Mouse (Mus musculus) gastrocnemius, adult 8-10 months (tissue): Measurements from ENCODE around the gene Alkbh1. TPM values are rescaled to one million over a fixed set of nuclear protein-coding genes. Genes with fewer than 3 reads are reported as not detected.
A peak's percentile ranks its signal among the peaks of the same experiment; 100 is the strongest.
"Not testable (repeated sequence)": the region's sequence is repeated elsewhere in the genome, so short reads cannot be mapped to it uniquely, and the experiment has no call there.

Source experiments
- DNase-seq, 2 experiments: peaks; one replicate each; pipeline ENCODE4 v3.0.0; 2022; ENCODE audit warnings: low spot score in 2 of 2
- total RNA-seq, 4 experiments: library from RNA; stranded (reverse); gene quantifications; 2 replicates each; pipeline ENCODE4 v1.2.4; 2022

The Alkbh1 gene
- total RNA-seq: 1 to 10 TPM; 4.2 to 6.2 (median 5.3) TPM

DNA sequence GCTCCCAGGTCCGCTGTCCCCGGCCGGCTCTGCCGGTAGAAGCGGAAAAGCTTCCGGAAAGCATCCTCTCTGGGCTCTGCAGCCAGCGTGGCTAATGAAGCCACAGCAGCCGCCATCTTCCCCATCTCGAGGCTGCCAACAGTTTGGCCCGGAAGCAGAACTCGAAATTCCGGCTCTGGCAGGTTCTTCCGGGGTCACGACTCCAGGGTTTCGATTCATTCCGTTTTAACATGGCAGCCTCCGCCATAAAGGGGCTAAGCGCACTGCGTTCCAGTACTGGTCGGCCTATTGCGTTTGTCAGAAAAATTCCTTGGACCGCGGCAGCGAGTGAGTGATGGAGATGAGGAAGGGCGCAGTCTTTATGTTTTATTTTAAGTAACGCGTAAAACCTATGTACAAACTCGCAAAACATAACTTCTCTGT lies at the start of gene Alkbh1, which contains the start of gene Slirp:
Alkbh1 (minus strand) TSS at position 318 of the 423 bp plus-strand sequence.
Slirp (plus strand) TSS at position 197 of the 423 bp plus-strand sequence.
- peak; percentile 80 to 81 for DNase-seq

DNA sequence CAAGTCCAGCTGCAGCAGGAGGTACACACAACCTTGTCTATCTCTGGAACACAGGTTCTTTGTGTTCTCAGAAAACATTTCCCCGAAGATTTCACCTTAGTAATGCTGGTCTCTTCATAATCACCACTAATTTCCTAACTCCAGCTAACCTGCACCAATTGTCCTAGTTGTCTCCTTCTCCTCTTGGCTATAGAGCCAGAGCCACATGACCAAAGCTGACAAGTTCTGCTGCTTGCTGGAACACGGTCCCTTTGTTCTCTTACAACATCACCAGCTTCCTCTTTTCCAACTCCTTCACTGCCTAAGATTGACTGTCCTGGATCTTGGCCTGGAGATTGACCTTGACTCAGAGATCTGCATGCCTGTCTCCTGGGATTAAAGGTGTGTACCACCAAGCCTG lies 44.9 kb upstream of the Alkbh1 start:
- not testable (repeated sequence) for DNase-seq

DNA sequence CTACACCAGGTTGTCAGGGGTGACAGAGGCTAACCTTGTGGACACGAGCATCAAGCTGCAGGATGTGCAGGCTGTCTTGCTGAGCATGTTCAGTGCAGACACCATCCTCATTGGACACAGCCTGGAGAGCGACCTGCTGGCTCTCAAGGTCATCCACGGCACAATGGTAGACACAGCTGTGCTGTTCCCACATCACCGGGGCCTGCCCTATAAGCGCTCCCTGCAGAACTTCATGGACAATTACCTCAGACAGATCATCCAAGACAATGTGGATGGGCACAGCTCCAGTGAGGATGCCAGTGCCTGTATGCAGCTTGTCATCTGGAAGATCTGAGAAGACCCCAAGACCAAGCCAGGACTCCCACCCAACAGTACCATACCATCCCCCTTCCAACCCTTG lies 38.7 kb upstream of the Alkbh1 start:
- DNase-seq: not testable (repeated sequence)

DNA sequence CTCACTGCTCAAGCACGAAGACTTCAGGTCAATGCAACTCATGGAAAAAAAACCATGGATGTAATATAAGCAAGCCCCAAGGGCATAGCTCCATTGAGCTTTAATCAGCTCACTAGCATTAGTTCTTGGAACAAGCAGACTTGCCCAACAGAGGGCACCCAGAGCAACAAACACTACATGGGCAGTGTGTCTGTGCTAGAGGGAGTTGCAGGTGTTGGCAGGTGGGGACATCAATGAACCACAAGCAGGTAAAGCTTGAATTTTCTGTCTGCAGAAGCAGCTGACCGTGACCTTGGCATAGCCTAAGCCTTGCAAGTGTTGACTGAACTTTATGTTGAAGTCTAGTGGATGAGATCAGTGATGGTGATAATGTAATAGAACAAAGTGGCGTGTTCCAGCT lies 30.9 kb upstream of the Alkbh1 start:
- no peak for DNase-seq

DNA sequence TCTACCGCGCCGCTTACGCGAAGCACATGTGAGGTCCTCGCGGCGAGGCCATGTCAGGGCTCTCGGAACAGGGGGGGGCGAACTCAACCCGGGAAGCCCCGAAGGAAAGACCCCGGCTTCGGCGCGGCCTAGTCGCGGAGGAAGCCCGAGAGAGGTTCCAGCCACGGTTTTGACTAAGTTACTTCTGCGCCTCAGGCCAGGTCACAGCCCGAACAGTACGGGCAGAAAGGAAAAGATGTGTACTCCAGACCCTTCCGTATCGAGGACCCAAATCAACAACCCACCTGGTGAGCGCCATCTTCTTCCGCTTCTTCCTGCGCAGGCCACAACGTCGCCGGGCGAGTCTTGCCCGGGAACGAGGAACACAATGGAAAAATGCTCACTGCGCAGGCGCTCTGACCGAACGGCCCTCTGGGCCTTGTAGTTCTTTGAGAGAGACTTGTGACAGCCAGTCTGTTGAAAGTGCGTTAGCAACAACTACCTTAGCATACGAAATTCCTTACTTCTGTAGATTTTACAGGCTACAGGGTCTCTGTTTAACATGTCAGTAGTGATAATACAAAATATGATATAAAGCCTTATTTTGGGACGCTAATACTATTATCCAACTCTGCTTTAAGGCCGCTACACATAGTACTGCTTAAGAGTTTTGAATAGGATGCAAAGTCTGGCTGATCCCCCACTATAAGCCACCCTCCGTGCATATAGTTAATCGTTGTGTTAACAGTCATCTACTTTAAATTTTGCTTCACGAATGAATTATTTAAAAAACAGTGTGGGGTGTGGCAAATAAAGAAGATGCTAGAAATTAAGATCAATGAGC lies 28.4 kb upstream of the Alkbh1 start, which contains the start of gene Snw1:
Snw1 (minus strand) TSS at position 311 of the 823 bp plus-strand sequence.
- peak; percentile 83 to 92 for DNase-seq

DNA sequence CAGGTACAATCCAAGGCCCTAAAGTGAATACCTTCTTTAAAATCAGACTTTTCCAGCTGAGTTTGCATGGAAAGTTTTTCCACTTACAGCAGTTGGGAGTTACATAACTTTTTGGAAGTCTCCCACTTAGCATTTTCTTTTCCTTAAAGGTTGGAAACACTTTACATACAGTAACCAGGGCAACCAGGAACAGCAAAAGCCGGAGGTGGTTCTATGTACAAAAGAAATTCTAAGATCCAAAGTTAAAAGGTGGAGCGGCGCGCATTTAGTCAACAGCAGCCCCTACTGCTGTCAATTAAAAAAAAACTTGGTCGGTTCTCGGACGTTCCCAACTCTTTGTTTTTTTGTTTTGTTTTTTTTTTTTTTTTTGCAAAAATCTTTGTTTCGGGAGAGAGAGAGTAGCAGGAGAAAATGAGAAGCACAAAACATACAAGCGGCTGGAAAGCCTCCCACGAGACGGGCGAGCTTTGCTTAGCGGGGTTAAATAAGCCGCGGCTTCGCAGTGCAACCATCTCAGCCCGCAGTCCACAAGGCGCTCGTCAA lies 27.7 kb upstream of the Alkbh1 start:
- DNase-seq: no peak

DNA sequence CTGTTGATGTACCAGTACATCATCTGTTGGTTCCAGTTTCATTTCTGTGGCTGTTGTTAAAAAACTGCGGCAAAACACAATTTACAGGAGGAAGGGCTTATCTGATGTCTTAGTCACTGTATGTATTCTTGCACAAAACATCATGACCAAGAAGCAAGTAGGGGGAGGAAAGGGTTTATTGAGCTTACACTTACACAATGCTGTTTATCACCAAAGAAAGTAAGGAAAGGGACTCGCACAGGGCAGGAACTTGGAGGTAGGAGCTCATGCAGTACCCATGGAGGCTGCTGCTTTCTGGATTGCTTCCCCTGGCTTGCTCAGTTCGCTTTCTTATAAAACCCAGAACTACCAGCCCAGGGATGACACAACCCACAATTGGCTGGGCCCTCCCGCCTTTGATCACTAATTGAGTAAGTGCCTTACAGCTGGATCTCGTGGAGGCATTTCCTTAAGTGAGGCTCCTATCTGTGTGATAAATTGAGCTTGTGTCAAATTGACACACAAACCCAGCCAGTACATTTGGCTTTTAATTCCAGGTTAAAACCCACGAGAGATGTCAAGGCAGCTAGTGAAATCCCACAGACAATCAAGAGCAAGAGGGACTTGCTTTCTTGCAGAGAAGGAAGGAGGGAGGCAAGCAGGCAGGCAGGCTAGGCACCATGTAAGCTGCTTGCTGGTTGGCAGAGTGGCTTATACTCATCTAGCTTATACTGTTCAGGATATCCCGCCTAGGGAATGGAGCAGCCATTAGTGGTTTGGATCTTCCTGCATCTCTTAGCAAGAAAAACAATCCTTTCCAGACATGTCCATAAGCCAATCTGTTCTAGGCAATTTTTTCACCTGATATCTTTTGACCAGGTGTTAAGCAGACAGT lies 26.7 kb upstream of the Alkbh1 start:
- DNase-seq: no peak

DNA sequence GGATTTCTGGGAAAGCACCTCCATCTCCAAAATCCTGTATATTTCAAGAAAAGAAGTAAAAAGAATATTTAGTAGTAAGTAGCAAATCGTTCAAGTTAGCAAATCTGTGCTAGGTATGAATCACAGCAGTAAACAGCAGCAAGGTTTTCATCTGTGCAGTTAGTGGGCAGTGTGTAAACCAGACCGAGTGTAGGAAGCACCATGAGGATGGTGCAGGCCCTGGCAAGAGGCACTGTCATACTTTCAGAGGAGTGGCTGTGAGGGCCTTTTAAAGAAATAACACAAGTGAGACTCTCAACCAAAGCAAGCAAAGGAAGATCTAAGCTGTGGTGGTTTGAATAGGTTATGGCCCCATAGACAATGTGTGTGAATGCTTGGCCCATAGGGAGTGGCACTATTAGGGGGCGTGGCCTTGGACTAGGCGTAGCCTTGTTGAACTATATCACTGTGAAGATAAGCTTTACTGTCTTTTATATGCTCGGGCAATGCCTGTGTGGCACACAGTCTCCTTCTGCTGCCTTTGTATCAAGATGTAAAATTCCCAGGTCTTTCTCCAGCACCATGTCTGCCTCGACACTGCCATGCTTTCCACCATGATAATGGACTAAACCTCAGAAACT lies 21.0 kb upstream of the Alkbh1 start:
- no peak for DNase-seq

DNA sequence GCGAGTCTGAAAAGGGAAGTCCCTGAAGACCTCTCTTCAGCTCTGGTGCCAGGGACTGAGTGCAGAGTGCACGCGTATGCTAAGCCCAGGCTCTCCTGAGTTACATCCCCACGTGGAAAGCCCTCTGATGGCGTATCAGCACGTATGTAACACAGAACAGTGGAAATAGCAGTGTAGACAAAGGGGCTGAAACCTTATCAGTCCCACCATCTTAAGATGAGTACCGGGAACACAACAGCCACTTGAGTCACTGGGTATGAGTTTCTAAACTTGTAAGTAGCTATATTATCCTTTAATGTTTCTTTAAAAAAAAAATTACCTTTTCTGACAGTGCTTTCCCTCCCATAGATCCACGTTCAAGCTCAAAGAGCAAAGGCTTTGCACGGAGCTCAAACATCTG lies 5.6 kb upstream of the Alkbh1 start:
- DNase-seq: no peak

DNA sequence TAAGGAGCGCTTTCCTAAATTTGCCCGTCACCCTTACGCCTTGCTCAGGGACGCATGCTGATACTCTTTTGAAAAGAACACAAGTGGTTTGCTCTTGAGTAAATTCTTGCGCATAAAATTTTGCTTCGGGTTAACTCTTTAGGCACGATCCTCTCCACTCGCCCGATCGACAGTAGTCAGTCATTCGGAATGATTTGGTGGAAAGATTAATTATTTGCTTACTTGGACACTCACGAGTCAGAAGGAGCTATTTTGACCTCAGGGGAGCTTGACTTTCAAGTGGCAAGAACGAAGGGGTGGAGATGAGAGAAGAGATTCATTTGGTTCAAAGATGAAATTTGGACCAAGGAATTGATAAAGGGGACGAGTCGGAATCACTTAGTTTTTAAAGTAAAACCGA lies 394 bp upstream of the Alkbh1 start:
- DNase-seq: no peak

DNA sequence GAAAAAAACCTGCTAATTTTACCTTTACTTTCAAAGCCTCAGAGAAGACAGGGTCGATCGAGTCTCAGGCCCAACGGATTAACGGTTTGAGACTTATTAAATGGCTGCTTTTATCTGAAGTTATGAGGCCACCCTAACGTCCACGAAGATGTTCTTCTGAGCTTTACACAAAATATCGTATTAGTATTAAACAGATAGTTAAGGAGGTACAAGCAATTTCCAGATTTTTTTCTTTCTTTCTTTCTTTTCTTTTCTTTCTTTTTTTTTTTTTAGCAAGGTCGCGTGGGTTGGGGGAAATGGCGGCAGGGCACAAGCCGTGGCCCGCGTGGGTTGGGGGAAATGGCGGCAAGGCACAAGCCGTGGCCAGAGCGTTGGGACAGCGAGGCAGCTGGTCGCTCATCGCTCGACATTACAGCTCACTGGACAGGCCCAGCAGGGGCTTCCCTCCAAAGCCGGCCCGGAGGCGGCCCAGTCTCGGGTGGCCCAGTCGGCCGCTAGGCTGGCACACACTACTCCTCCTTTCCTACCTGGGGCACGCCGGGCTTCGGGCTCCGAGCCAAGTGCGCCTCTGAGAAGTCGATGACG lies 610 bp downstream of the Alkbh1 start:
- DNase-seq: no peak

DNA sequence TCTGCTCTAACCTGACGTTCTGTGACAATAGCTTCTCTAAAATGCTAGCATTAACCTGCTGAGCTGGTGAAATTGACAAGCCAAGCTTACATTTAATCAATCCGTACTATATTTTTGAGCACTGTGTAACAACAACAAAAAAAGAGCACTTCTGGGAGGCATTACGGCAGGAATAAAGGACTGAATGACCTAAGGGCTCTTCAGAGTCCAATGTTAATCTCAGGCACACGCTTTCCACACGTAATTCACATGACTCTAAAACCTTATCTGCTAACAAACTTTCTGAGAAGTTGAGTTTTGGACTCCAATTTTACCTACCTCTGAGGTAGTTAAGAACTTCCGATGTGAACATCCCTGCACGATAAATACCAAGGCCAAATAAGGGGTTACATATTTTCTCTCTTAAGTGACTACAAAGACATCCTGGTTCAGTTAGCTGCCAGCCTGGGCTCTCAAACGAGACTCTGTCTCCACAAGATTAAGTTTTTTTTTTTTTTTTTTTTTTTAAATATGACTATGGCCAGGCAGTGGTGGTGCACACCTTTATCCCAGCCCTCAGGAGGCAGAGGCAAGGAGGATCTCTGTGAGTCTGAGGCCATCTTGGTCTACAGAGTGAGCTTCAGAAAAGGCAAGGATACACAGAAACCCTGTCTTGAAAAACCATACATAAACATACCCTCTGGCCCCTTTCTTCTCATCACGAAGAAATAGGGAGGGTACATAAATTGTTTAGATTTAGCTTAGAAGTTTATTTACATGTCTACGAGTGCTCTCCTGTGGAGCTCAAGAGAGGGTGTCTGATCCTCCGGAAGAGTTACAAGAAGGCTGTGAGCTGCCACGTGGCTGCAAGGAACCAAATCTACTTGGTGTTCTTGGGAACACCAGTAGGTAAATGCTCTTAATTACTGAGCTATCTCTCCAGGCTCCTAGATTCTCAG lies 1.4 kb downstream of the Alkbh1 start:
- no peak for DNase-seq

DNA sequence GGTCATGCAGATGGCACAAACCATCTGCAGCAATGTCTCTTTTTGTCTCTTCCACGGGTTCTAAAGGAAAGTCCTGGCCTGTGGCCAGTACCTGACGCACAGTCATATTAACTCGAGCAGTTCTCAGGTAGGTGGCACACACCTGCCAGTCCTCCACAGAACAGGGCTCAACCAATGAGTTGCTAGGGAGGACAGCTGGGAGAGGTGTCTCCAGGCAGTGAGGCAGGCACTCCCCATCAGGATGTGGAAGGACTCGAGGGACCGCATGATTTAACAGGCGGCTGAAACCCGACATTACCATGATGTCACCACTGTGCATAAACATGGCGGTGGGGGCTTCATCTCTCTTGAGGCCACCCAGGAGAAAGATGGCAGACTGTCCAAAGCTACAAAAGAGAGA lies 14.9 kb downstream of the Alkbh1 start:
- DNase-seq: no peak

DNA sequence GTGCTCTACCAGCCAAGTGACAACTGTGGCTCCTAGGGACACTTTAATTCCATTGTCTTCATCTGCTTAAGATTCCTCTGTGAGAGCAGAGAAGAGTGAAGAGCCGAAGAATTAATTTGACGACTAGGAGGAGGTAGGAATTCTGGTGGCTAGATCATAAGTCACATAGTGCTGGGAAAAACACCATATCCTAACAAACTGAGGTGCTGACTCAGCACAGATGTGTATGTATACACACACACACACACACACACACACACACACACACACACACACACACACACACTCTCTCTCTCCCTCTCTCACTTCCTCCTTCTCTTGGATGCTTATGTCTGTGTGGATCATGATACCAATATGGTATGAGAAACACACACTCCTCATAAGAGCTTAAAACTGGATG lies 15.5 kb downstream of the Alkbh1 start:
- DNase-seq: no peak

DNA sequence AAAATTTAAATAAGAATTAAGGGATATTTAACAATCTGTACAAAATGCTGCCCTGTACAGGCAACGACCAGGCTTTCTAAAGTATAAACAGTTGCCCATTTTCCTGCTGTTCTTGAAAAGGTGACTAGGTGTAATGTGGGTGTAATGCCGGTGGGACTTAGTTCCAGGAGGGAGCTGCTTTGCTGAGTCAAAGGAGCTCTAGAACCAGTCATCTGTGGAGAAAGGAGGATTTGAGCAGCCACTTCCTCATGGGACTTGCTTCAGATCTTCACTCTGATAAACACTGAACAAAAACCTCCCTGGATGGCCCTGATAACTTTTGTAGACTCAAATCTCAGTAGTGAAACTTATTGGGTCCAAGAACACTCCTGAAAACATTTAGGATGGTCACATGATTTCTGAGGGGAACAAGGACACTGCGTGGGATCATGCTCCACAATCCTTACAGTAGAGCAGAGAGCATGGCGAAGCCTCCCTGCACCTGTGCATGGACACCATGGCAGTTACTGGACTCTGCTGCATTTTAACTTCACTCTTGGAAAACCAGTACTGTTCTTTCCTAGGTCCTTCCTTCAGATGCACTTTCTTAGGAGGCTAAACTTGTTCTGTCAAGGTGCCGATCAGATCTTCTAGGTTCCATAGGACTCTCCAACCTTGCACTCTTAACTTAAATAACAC lies 17.3 kb downstream of the Alkbh1 start:
- DNase-seq: no peak

DNA sequence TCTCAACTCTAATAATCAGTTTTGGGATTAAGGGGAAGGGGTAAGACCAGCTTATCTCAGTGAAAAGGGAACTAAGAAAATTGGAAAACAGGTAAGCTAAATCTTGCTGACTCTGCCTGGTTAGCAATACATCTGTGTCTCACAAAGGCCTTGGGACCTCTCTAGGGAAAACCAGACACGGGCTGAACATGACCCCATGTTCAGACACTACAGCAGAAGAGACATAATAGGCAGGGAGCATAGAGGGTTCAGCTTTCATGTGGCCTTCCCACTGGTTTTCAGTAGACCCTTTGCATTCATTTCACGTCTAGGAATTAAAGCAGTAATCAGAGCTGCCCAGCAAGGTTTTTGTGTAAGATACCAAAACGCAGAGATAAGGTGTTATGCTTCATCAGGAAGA lies 19.3 kb downstream of the Alkbh1 start:
- DNase-seq: no peak

DNA sequence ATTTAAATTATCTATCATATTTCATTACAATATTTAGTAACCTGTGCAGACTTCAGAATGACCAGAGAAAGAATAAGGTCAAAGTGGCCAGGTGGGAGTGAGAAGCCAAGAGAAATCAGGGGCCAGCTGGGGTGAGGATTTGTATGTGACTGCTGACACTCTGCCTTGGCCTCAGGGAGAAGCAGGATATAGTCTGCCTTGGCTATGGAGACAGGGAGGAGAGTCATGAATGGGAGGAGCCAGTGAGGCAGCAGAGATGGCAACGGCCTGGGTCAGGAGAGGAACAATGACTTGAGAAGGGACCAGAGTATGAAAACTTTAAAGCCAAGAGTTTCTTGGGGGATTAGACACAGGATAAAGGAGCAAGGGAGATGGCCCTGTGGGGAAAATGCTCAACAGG lies 20.1 kb downstream of the Alkbh1 start:
- DNase-seq: no peak

DNA sequence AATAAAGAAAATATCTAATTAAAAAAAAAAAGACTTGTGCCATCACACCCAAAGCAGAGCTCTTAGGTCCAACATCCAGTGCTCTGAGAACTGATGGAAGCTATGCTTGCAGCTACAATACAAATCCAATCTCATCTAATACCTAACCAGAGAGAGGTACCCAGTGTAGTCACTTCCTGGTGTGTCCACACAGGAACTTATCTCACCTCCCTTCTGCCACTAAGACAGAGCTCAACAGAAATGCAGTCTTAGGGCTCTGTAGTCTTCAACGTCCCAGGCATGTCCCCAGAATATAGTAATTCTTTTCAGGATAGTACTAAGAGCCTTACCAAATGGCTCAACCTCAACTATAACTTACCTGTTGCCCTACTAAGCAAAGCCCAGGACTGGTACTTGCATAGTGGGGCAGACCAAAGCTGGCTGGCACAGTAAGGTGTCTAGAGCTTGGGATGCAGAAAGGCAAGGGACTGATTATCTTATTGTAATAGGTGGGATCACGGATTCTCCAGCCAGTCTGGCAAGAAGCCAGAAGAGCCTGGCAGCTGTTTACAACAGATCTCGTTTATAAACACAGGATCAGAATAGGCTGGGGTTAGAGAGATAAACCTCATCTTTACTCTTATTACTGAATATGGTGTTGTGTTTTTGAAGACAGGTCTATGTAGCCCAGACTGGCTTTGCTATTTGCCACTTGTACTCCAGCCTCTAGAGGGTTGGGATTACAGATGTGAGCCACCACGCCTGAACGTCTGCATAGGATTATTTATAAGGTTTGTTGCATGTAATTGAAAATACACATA lies 21.9 kb downstream of the Alkbh1 start:
- DNase-seq: no peak
